Mouse (Mus musculus) CH12.LX (cell line): ENCODE data around the gene Rundc3a. TPM values are rescaled to one million over a fixed set of nuclear protein-coding genes. Genes with fewer than 3 reads are reported as not detected.

Experiments used
- DNase-seq: peaks from one replicate; pipeline ENCODE4 v3.0.0-alpha.2; 2013; ENCODE audit errors: extremely low read depth
- H3K27ac ChIP-seq: 2 replicates; pipeline ENCODE4 v1.5.1; 2012; ENCODE audit warnings: low read depth, mild to moderate bottlenecking, control low read depth, moderate library complexity; ENCODE audit not compliant: insufficient read depth
- H3K27me3 ChIP-seq: replicated peaks from 2 replicates; pipeline ENCODE3; 2012; ENCODE audit warnings: inconsistent platforms
- H3K36me3 ChIP-seq, 2 experiments: replicated peaks in 1 of 2; 2 replicates each; pipeline versions ENCODE3 to v1.6.1; 2012; ENCODE audit warnings: inconsistent platforms in 1 of 2, low read length in 1 of 2, mild to moderate bottlenecking in 1 of 2, mixed read lengths in 1 of 2, moderate library complexity in 1 of 2; ENCODE audit not compliant: control insufficient read depth in 1 of 2, insufficient read depth in 1 of 2
- H3K4me1 ChIP-seq, 2 experiments: 2 replicates each; pipeline ENCODE4 v1.6.1; 2012; ENCODE audit warnings: inconsistent platforms in 1 of 2, moderate library complexity in 1 of 2; ENCODE audit not compliant: insufficient read depth in 2 of 2, control insufficient read depth in 1 of 2
- H3K4me2 ChIP-seq: 2 replicates; pipeline ENCODE4 v1.6.1; 2012; ENCODE audit warnings: low read depth, mild to moderate bottlenecking, control low read depth; ENCODE audit not compliant: poor library complexity, insufficient read depth, severe bottlenecking
- H3K4me3 ChIP-seq, 3 experiments: fragments of 150-350 bp in 1 of 3; sonication (generic) in 1 of 3; replicated peaks in 1 of 3; 2 replicates each; pipeline versions ENCODE3 to v1.5.1; 2011 to 2012; ENCODE audit warnings: low read depth in 2 of 3, low read length in 2 of 3, mild to moderate bottlenecking in 2 of 3, moderate library complexity in 2 of 3, control low read depth in 1 of 3, improper control_type of control experiment in 1 of 3, inconsistent platforms in 1 of 3, mixed read lengths in 1 of 3; ENCODE audit not compliant: poor library complexity in 1 of 3
- H3K79me2 ChIP-seq: replicated peaks from 2 replicates; pipeline ENCODE4 v1.6.1; 2012; ENCODE audit warnings: mild to moderate bottlenecking, moderate library complexity; ENCODE audit not compliant: control insufficient read depth, poor library complexity, insufficient read depth, severe bottlenecking; ENCODE audit errors: extremely low read depth
- H3K9ac ChIP-seq: 2 replicates; pipeline ENCODE4 v1.6.1; 2012; ENCODE audit warnings: low read depth, mild to moderate bottlenecking, control low read depth, moderate library complexity; ENCODE audit not compliant: insufficient read depth
- H3K9me3 ChIP-seq: replicated peaks from 2 replicates; pipeline ENCODE3; 2012; ENCODE audit warnings: low read length, inconsistent platforms, mixed read lengths
- BHLHE40 ChIP-seq: IDR thresholded peaks from 2 replicates; pipeline ENCODE4 v1.6.1; 2011; ENCODE audit warnings: mild to moderate bottlenecking, low read depth, low read length, improper control_type of control experiment
- CTCF ChIP-seq, 2 experiments: IDR thresholded peaks in 1 of 2; conservative IDR thresholded peaks in 1 of 2; 2 replicates each; pipeline ENCODE4 v1.5.1; 2011 to 2012; ENCODE audit warnings: low read depth in 2 of 2, low read length in 2 of 2, improper control_type of control experiment in 1 of 2, inconsistent platforms in 1 of 2, mild to moderate bottlenecking in 1 of 2, moderate library complexity in 1 of 2
- E2F4 ChIP-seq: IDR thresholded peaks from 2 replicates; pipeline ENCODE4 v1.6.1; 2011; ENCODE audit warnings: low read depth, low read length, improper control_type of control experiment; ENCODE audit not compliant: insufficient replicate concordance
- ELF1 ChIP-seq: IDR thresholded peaks from 2 replicates; pipeline ENCODE4 v1.6.1; 2014; ENCODE audit warnings: low read depth, mild to moderate bottlenecking, inconsistent platforms, low read length, improper control_type of control experiment
- ETS1 ChIP-seq: conservative IDR thresholded peaks from 2 replicates; pipeline ENCODE4 v1.6.1; 2012; ENCODE audit warnings: low read depth, mild to moderate bottlenecking, inconsistent platforms, low read length, improper control_type of control experiment, moderate library complexity
- GABPA ChIP-seq: IDR thresholded peaks from 2 replicates; pipeline ENCODE4 v1.6.1; 2012; ENCODE audit warnings: low read depth, low read length, improper control_type of control experiment, inconsistent platforms; ENCODE audit not compliant: insufficient replicate concordance
- HCFC1 ChIP-seq: IDR thresholded peaks from 2 replicates; pipeline ENCODE4 v1.6.1; 2012; ENCODE audit warnings: low read depth, mild to moderate bottlenecking, inconsistent platforms, low read length, improper control_type of control experiment
- JUN ChIP-seq: IDR thresholded peaks from 2 replicates; pipeline ENCODE4 v1.6.1; 2011; ENCODE audit warnings: low read depth, mild to moderate bottlenecking, low read length, improper control_type of control experiment, moderate library complexity; ENCODE audit not compliant: insufficient read depth
- JUND ChIP-seq: conservative IDR thresholded peaks from 2 replicates; pipeline ENCODE4 v1.6.1; 2011; ENCODE audit warnings: low read depth, low read length, improper control_type of control experiment
- KAT2A ChIP-seq: IDR thresholded peaks from 2 replicates; pipeline ENCODE4 v1.6.1; 2012; ENCODE audit warnings: low read length, improper control_type of control experiment, inconsistent platforms; ENCODE audit not compliant: insufficient replicate concordance
- PAX5 ChIP-seq: IDR thresholded peaks from 2 replicates; pipeline ENCODE4 v1.6.1; 2012; ENCODE audit warnings: low read length, inconsistent platforms, mixed read lengths
- POLR2AphosphoS2 ChIP-seq: IDR thresholded peaks from 2 replicates; pipeline ENCODE4 v1.6.1; 2011; ENCODE audit warnings: low read depth, low read length, improper control_type of control experiment
- RAD21 ChIP-seq: IDR thresholded peaks from 2 replicates; pipeline ENCODE4 v1.6.1; 2011; ENCODE audit warnings: low read depth, mild to moderate bottlenecking, low read length, improper control_type of control experiment, moderate library complexity
- TCF12 ChIP-seq: IDR thresholded peaks from 2 replicates; pipeline ENCODE4 v1.6.1; 2014; ENCODE audit warnings: low read depth, mild to moderate bottlenecking, inconsistent platforms, low read length, improper control_type of control experiment
- UBTF ChIP-seq: IDR thresholded peaks from 2 replicates; pipeline ENCODE4 v1.6.1; 2012; ENCODE audit warnings: low read depth, mild to moderate bottlenecking, inconsistent platforms, low read length, improper control_type of control experiment, moderate library complexity
- USF1 ChIP-seq: IDR thresholded peaks from 2 replicates; pipeline ENCODE4 v1.6.1; 2014; ENCODE audit warnings: low read depth, mild to moderate bottlenecking, inconsistent platforms, low read length, improper control_type of control experiment
- ZMIZ1 ChIP-seq: IDR thresholded peaks from 2 replicates; pipeline ENCODE4 v1.6.1; 2012; ENCODE audit warnings: low read depth, mild to moderate bottlenecking, inconsistent platforms, low read length, improper control_type of control experiment
- ZNF384 ChIP-seq: IDR thresholded peaks from 2 replicates; pipeline ENCODE4 v1.6.1; 2012; ENCODE audit warnings: low read depth, low read length, improper control_type of control experiment, inconsistent platforms
- dilution Hi-C: fragments of 300-500 bp; cut with MboI; formaldehyde crosslinking; loops from 2 replicates; pipeline ENCODE4 v1.14.3; 2020; ENCODE audit warnings: low sequenced_read_pairs; ENCODE audit not compliant: extremely low pct_unique_long_range_greater_than_20kb, extremely low pct_ligation_motif_present
- in situ Hi-C: fragments of 300-500 bp; cut with MboI; formaldehyde crosslinking; loops from 3 replicates; pipeline ENCODE4 v1.14.3; 2019; ENCODE audit warnings: low sequenced_read_pairs, low pct_ligation_motif_present, low pct_unique_long_range_greater_than_20kb, mixed read lengths
- polyA plus RNA-seq: library from polyadenylated mRNA; unstranded; fragments of >175 nt; gene quantifications from 2 replicates; pipeline ENCODE4 v1.2.1, GENCODE M21; 2012; ENCODE audit warnings: low read depth; ENCODE audit not compliant: insufficient read length
- total RNA-seq, 2 experiments: library from RNA; depleted of rRNA; stranded (reverse); fragments of 300-350 nt in 1 of 2; fragments of >200 nt in 1 of 2; gene quantifications; 2 replicates each; pipeline ENCODE4 v1.2.3; 2012 to 2014

Gene Rundc3a
- total and polyA plus RNA-seq, 3 experiments, result 1.4 to 16.3 (median 3.3) TPM

GRCm38 (mm10) chr11:102425555-102426316 lies 32.5 kb downstream of the Rundc3a start:
- Histone ChIP-seq H3K27ac (no peak overlapping the region), H3K9ac (no peak overlapping the region)
- dilution Hi-C loops, result no loop called here

DNA sequence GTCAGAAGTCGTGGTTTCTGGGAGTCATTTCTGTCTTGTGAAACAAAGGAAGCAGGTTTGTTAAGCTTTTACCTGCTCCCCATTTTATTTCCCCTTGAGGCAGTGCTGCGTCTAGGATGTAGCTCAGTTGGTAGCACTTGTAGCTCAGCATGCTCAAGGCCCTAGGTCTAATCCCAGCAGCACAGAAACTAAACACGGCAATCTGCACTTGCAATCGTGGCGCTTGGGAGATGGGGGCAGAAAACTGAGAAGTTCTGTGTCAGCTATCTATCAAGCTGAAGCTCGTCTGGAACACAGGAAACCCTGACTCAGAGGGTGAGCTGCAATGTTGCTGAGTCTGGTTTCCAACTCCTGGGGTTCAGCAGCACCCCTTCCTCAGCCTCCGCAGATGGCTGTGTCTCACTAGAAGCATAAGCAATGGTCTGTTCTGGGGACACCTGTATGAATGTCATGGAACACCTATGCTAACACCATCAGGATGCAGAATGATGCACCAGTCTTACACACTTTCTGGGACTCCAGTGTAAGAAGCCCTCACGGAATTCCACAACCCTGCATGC lies 35.9 kb downstream of the Rundc3a start:
- Histone ChIP-seq H3K27me3 (no peaks in the 10 kb centered on the region), H3K4me2 (no peak overlapping the region), H3K79me2 (no peaks in the 10 kb centered on the region), H3K9ac (no peak overlapping the region), H3K9me3 (no peaks in the 10 kb centered on the region), H3K4me1 (peaks cover 19 to 46% of the 10 kb centered on the region in 2 experiments), H3K36me3 (peaks cover 0 to 11% of the 10 kb centered on the region in 2 experiments), H3K27ac (no peak overlapping the region), H3K4me3 (peak overlapping the region in 1 of 3 experiments; percentile 68)
- TF ChIP-seq RAD21, result no peak
- TF ChIP-seq USF1, result no peak
- TF ChIP-seq HCFC1, result no peak
- TF ChIP-seq PAX5, result no peak
- no peak for TF ChIP-seq ETS1
- no peak for TF ChIP-seq GABPA
- TF ChIP-seq E2F4, result no peak
- TF ChIP-seq POLR2AphosphoS2, result no peak
- no peak for TF ChIP-seq ZMIZ1
- TF ChIP-seq CTCF (conservative IDR thresholded peaks at IDR 0.05 in 1 of 2, IDR thresholded peaks at IDR 0.05 in 1 of 2; ENCODE audit: low read depth in 2 of 2, low read length in 2 of 2), result no peak
- no peak for TF ChIP-seq ELF1
- no peak for TF ChIP-seq UBTF
- no peak for TF ChIP-seq TCF12
- TF ChIP-seq JUN, result no peak
- no peak for TF ChIP-seq BHLHE40
- TF ChIP-seq KAT2A, result no peak
- in situ Hi-C loops (no loop called here), dilution Hi-C loops (no loop called here)
- no peak for DNase-seq

More at GRCm38 (mm10) chr11:102425555-102426316, 32.5 kb downstream of the Rundc3a start:
- Histone ChIP-seq H3K27me3 (no peaks in the 10 kb centered on the region), H3K4me1 (peaks cover 0 to 23% of the 10 kb centered on the region in 2 experiments; a peak in 2 of 4 replicates), H3K4me3 (no peak overlapping the region), H3K36me3 (peaks cover 0 to 8% of the 10 kb centered on the region in 2 experiments), H3K79me2 (no peaks in the 10 kb centered on the region), H3K4me2 (no peak overlapping the region), H3K9me3 (peaks cover 4% of the 10 kb centered on the region)
- TF ChIP-seq ZNF384 (peak; percentile 9; the same call in 1 of the 2 replicates), JUND (no peak)
- in situ Hi-C loops, result no loop called here
- no peak for DNase-seq
